Mouse (Mus musculus): ENCODE measurements around the gene Insl3. TPM values are rescaled to one million over a fixed set of nuclear protein-coding genes. Genes with fewer than 3 reads are reported as not detected.
A peak's percentile ranks its signal among the peaks of the same experiment; 100 is the strongest.
"Not testable (repeated sequence)": the region's sequence is repeated elsewhere in the genome, so short reads cannot be mapped to it uniquely, and the experiment has no call there.

Insl3 gene
- polyA plus RNA-seq, 1 experiment from 2014 or later, result not detected

- not testable (repeated sequence) for H3K27ac ChIP-seq (replicated peaks); H3K9me3 ChIP-seq; ATAC-seq (replicated peaks); H3K4me2 ChIP-seq (replicated peaks); H3K4me3 ChIP-seq; H3K9ac ChIP-seq (replicated peaks); H3K36me3 ChIP-seq
- WGBS, result 70% methylated on average over 12 of the region's 12 CpGs
- peaks cover 14% of the 10 kb centered on the region for H3K4me1 ChIP-seq
- peaks cover 78% of the 10 kb centered on the region for H3K27me3 ChIP-seq
These were observed 6.4 kb downstream of the Insl3 start for GRCm38 (mm10) chr8:71695456-71695855.

DNA sequence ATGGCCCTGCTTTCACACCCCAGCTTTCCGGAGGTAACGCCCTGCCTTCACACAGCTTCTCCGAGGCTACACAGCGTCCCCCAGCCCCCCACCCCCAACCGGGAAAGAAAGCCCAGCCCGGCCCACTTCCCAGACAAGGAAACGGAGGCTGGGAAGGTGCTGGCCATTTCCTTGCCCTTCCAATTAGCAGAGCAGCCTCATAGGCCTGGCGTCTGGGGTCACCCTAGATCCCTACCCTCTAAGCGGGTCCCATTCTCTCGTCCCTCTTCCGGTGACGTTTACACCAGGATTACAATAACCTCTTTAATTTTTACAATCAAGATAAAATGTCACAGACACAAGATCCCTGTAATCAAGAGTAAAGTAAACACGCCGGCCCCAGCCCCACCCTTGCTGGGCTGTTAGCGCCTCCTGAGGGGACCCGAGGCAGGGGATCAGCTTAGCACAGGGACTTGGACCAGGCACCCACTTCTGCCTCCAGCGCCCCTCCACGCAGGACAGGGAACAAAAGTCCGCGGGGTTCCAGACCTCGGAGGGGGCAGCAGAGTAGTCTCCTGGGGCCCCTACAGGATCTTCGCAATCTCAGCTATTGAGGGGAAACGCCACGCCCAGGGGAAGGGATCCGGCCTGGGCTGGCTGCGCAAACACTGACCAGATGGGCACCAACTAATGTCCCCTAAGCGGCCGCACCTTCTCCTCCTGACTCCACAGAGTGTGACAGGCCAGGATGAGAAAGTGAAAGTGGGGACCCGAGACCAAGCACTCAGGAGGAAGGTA, 11.7 kb downstream of the Insl3 start:
- 0 out of 2 replicates have a peak, but pooled peaks cover 5% of the 10 kb centered on the region for H3K4me1 ChIP-seq
- H3K27me3 ChIP-seq, result peaks cover 63% of the 10 kb centered on the region
- 13% methylated on average over 29 of the region's 29 CpGs for WGBS
- no peak for ATAC-seq (replicated peaks)
- no peaks in the 10 kb centered on the region for H3K36me3 ChIP-seq
- H3K4me3 ChIP-seq, result no peak overlapping the region
- 0 out of 2 replicates have a peak overlapping the region, but pooled peaks have one; percentile 7 for H3K9ac ChIP-seq (replicated peaks)
- H3K9me3 ChIP-seq, result no peaks in the 10 kb centered on the region
- H3K27ac ChIP-seq (replicated peaks), result no peak overlapping the region
- H3K4me2 ChIP-seq (replicated peaks), result no peak overlapping the region

DNA sequence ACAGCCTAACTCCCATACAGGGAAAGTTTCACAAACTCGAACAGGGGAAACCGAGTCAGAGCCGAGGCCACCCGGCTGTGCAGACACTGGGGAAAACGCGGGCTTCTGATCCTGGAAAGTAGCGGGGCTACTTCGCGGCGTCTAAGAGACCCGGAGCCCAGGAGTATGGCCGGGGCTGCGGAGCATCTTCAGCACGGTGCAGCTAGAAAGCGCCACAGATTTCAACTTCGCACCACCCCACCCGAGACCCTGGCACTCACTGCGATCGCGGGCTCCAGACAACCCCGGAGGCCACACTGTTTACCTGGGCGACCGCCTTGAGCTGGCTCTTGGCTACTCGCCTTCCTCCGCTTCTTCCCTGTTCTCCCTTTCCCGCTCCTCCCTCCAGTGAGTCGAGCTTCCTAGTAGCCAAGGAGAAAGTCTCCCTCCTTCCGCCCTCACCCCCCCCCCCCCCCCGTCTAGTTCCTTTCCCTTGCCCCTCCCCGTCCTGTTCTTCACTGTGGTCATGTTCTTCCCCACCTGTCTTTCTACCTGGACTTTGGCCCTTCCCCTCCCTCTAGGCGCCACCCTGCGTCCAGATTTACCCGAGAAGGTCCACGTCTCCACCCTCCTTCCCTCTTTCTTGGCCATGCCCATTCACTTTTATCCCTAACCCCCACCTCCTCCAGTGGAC, 12.5 kb downstream of the Insl3 start, which contains the start of gene B3gnt3:
TSS of gene B3gnt3 (minus strand) at position 376 of the 673 bp plus-strand sequence.
- Histone ChIP-seq H3K27me3 (peaks cover 60% of the 10 kb centered on the region), H3K4me2 (replicated peaks) (no peak within 1 kb of the TSS), H3K36me3 (no peaks in the 10 kb centered on the region), H3K4me3 (no peak within 1 kb of the TSS), H3K4me1 (0 out of 2 replicates have a peak, but pooled peaks cover 5% of the 10 kb centered on the region), H3K27ac (replicated peaks) (no peak within 1 kb of the TSS), H3K9me3 (no peaks in the 10 kb centered on the region), H3K9ac (replicated peaks) (0 out of 2 replicates have a peak within 1 kb of the TSS, but pooled peaks have one; percentile 7)
- ATAC-seq (replicated peaks), result no peak
- 20% methylated on average over 33 of the region's 34 CpGs for whole genome bisulfite sequencing

DNA sequence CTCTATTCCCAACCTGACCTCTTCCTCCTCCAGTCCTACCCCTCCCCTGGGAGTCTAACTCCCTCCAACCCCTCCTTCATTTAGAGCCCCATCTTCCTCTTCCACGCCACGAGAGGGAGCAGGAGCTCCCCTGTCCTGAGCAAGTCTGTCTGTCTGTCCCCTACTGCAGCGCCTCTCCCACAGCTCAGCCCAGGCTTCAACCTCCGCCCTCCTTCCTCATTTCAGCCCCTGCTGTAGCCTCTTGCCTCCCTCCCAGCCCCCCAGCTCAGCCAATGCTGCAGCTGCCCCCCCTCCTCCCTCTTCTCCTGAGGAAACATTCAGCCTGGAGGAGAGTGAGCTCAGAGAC, 13.0 kb downstream of the Insl3 start:
- no peaks in the 10 kb centered on the region for H3K9me3 ChIP-seq
- ATAC-seq (replicated peaks), result no peak
- H3K4me2 ChIP-seq (replicated peaks), result no peak overlapping the region
- H3K4me1 ChIP-seq, result 0 out of 2 replicates have a peak, but pooled peaks cover 5% of the 10 kb centered on the region
- no peak overlapping the region for H3K4me3 ChIP-seq
- H3K27me3 ChIP-seq, result peaks cover 59% of the 10 kb centered on the region
- no peaks in the 10 kb centered on the region for H3K36me3 ChIP-seq
- H3K27ac ChIP-seq (replicated peaks), result no peak overlapping the region
- WGBS, result 29% methylated on average over 4 of the region's 4 CpGs
- no peak overlapping the region for H3K9ac ChIP-seq (replicated peaks)

- Histone ChIP-seq H3K9ac (replicated peaks) (no peak overlapping the region), H3K9me3 (no peaks in the 10 kb centered on the region), H3K27ac (replicated peaks) (no peak overlapping the region), H3K4me1 (0 out of 2 replicates have a peak, but pooled peaks cover 5% of the 10 kb centered on the region), H3K4me3 (no peak overlapping the region), H3K27me3 (peaks cover 67% of the 10 kb centered on the region), H3K36me3 (no peaks in the 10 kb centered on the region), H3K4me2 (replicated peaks) (no peak overlapping the region)
- WGBS, result 80% methylated on average over 3 of the region's 3 CpGs
- ATAC-seq (replicated peaks), result no peak
These were observed 13.9 kb downstream of the Insl3 start for GRCm38 (mm10) chr8:71702923-71703322.

DNA sequence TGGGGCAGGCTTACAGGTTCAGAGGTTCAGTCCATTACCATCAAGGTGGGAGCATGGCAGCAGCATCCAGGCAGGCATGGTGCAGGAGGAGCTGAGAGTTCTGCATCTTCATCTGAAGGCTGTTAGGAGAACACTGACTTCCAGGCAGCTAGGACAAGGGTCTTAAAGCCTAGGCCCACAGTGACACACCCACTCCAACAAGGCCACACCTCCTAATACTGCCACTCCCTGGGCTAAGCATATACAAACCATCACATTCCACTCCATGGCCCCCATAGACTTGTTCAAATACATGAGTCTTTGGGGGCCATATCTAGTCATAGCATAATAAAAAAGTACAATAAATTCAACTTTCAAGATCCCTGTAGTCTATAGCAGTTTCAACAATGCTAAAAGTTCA, 14.4 kb downstream of the Insl3 start:
- H3K4me1 ChIP-seq; H3K9ac ChIP-seq (replicated peaks); H3K4me2 ChIP-seq (replicated peaks); H3K27ac ChIP-seq (replicated peaks); H3K4me3 ChIP-seq; H3K9me3 ChIP-seq; H3K36me3 ChIP-seq; ATAC-seq (replicated peaks): not testable (repeated sequence)
- H3K27me3 ChIP-seq, result peaks cover 64% of the 10 kb centered on the region

GRCm38 (mm10) chr8:71707874-71708273, 18.9 kb downstream of the Insl3 start:
- Histone ChIP-seq H3K36me3 (peaks cover 14% of the 10 kb centered on the region), H3K4me3 (no peak overlapping the region), H3K27me3 (peaks cover 31% of the 10 kb centered on the region), H3K9ac (replicated peaks) (no peak overlapping the region), H3K9me3 (no peaks in the 10 kb centered on the region), H3K4me1 (peaks cover 5% of the 10 kb centered on the region), H3K27ac (replicated peaks) (no peak overlapping the region), H3K4me2 (replicated peaks) (no peak overlapping the region)
- ATAC-seq (replicated peaks), result no peak
- whole genome bisulfite sequencing, result 38% methylated on average over 8 of the region's 8 CpGs

DNA sequence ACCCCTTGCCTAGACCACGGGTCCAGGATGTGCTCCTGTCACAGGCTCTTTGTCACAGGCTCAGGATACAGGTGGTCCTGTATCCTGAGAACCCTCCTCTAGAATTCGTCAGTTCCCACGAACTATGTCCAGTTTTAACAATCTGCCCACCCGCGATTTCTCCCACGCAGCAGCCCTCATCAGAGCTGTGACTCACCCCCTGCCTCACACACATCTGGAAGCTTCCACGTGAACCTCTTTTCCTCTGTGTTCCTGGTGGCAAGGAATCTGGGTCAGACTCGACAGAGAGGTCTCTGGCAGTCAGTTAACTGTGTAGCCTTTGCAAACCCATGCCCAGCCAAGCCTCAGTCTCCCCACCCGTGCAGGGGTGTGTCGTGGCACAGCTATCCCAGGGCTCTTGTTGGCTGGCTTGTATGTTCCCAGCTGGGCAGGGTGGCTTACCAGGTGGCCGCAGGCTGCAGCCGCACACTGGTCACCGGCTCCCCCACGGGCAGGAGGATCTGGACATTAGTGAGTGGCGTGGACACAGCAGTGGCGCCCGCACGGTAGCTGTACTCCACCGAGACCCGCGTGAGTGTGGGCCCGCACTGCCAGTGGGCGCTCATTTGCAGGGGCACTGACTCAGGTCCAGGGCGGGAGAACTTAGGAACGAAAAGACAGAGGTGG, 20.3 kb downstream of the Insl3 start:
- Histone ChIP-seq H3K9ac (replicated peaks) (no peak overlapping the region), H3K27me3 (peaks cover 24% of the 10 kb centered on the region; the same call in 1 of the 2 replicates), H3K9me3 (no peaks in the 10 kb centered on the region), H3K4me3 (no peak overlapping the region), H3K36me3 (peaks cover 18% of the 10 kb centered on the region), H3K4me1 (peaks cover 5% of the 10 kb centered on the region), H3K4me2 (replicated peaks) (peak overlapping the region; percentile 26; the same call in 1 of the 2 replicates), H3K27ac (replicated peaks) (no peak overlapping the region)
- 39% methylated on average over 25 of the region's 25 CpGs for WGBS
- ATAC-seq (replicated peaks), result no peak

DNA sequence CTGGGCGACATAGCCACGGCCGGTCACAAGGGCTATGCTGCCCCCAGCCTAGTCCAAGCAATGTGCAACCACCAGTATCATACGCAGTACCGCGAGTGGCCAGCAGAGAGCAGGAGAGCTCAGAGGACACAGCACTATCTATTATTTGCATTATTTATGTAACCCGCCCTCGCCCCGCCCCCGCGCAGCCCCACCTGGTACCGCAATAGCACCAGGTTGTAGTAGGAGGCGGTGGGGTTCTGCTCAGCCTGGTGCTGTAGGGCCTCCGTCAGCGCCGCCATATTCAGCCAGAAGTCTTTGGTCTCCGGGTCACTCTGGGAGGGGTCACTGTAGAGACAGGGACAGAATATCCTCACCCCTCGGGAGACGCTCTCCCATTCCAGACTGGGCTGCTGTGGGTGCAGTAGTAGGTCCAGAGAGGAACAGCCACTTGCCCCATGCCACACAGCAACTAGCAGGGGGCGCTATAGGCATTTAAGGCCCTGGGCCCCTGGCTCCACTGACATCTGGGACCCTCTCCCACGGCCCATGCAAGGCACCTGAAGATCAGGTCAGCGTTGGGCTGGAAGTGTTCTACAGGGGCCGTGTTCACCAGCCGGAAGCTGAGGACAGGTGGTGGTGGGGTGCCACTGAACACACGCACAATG, 20.9 kb downstream of the Insl3 start:
- no peak overlapping the region for H3K27ac ChIP-seq (replicated peaks)
- H3K36me3 ChIP-seq, result peaks cover 21% of the 10 kb centered on the region
- H3K4me3 ChIP-seq, result peak overlapping the region; percentile 6; the same call in 1 of the 2 replicates
- no peaks in the 10 kb centered on the region for H3K9me3 ChIP-seq
- peaks cover 22% of the 10 kb centered on the region; the same call in 1 of the 2 replicates for H3K27me3 ChIP-seq
- 21% methylated on average over 25 of the region's 25 CpGs for WGBS
- no peak overlapping the region for H3K9ac ChIP-seq (replicated peaks)
- peaks cover 5% of the 10 kb centered on the region for H3K4me1 ChIP-seq
- peak; percentile 74 for ATAC-seq (replicated peaks)
- H3K4me2 ChIP-seq (replicated peaks), result peak overlapping the region; percentile 26

GRCm38 (mm10) chr8:71711574-71711973, 22.6 kb downstream of the Insl3 start:
- Histone ChIP-seq H3K27ac (replicated peaks) (no peak overlapping the region), H3K27me3 (peaks cover 18% of the 10 kb centered on the region; the same call in 1 of the 2 replicates), H3K36me3 (peaks cover 31% of the 10 kb centered on the region), H3K9me3 (no peaks in the 10 kb centered on the region), H3K4me2 (replicated peaks) (no peak overlapping the region), H3K9ac (replicated peaks) (no peak overlapping the region), H3K4me1 (peaks cover 5% of the 10 kb centered on the region), H3K4me3 (no peak overlapping the region)
- ATAC-seq (replicated peaks), result no peak
- WGBS, result 90% methylated on average over 2 of the region's 2 CpGs

- ATAC-seq (replicated peaks), result no peak
- Histone ChIP-seq H3K9me3 (no peaks in the 10 kb centered on the region), H3K36me3 (peaks cover 37% of the 10 kb centered on the region), H3K4me1 (peaks cover 25% of the 10 kb centered on the region), H3K9ac (replicated peaks) (no peak overlapping the region), H3K4me2 (replicated peaks) (no peak overlapping the region), H3K4me3 (no peak overlapping the region), H3K27ac (replicated peaks) (no peak overlapping the region), H3K27me3 (no peaks in the 10 kb centered on the region)
- 61% methylated on average over 8 of the region's 8 CpGs for WGBS
These were observed 26.5 kb downstream of the Insl3 start for GRCm38 (mm10) chr8:71715531-71715930.
